Mouse (Mus musculus): ENCODE measurements around the gene Amt.

DNA sequence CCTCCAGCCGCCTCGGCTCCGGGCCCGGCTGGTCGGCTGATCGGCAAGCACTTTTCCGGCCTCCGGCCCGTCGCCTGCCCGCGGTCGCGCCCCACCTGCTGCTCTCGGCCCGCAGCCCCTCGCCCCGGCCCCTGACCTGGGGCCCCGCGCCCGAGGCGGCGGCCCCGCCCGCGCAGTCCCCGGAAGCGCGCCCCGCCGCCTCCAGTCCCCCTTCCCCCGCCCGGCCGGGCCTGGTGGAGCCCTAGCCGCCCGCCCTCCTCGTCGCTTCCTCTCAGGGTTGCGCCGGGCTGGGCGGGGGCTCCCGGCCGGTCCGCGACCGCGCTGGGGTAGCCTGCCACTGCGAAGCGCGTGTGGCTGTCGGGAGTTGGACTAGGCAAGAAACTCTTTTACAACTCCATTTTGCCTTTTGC is 9.9 kb downstream of the Amt start:
- TF ChIP-seq CTCF (IDR thresholded peaks at IDR 0.05; ENCODE audit: borderline replicate concordance, insufficient read depth, low read length) (no peak), POLR2A (IDR thresholded peaks at IDR 0.05; ENCODE audit: low read depth, low read length) (peak; percentile 43; the same call in 1 of the 2 replicates)

Measured in embryonic fibroblast, embryonic 13.5 days (primary cell).